Mouse (Mus musculus) liver, adult 2 months (tissue): ENCODE data around the gene Csf3.

Experiments
- CTCF ChIP-seq: fragments of 200-500 bp; IDR thresholded peaks from 2 replicates; pipeline ENCODE4 v1.5.1; 2011; ENCODE audit warnings: low read depth, low read length, control low read depth
- POLR2A ChIP-seq: fragments of 200-500 bp; IDR thresholded peaks from 2 replicates; pipeline ENCODE4 v1.6.1; 2011; ENCODE audit warnings: low read length, control low read depth; ENCODE audit not compliant: insufficient read depth; ENCODE audit errors: extremely low read depth

- no peak for TF ChIP-seq CTCF
- no peak for TF ChIP-seq POLR2A
These were observed 14.9 kb downstream of the Csf3 start for GRCm38 (mm10) chr11:98715946-98716345.
